Mouse (Mus musculus): ENCODE results near the gene Dmrta2.

The Dmrta2 gene

GRCm38 (mm10) chr4:109977148-109978067 lies at the start of gene Dmrta2:
TSS of gene Dmrta2 (plus strand) at chr4:109978053.
- peak; percentile 54 for DNase-seq

DNA sequence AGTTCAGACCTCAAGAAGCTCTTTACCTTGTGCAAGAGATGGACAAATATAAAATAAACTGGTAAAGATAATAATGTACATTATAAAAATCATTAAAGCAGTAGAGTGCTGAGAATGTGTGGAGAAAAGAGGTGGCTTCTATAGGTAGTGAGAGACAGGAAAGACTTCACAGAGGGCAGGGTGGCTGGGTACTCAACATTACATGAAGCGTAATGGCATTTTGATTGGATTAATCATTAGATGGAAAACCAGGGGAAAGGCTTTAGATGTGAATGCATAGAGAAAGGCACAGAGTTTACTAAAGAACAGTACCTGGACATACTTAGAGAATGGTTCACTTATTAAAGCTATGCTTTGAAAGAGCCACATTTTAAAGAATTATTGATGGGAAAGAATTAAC lies 48.8 kb upstream of the Dmrta2 start:
- DNase-seq = no peak

- no peak for DNase-seq
Measured at GRCm38 (mm10) chr4:109930445-109930844, 47.4 kb upstream of the Dmrta2 start.

DNA sequence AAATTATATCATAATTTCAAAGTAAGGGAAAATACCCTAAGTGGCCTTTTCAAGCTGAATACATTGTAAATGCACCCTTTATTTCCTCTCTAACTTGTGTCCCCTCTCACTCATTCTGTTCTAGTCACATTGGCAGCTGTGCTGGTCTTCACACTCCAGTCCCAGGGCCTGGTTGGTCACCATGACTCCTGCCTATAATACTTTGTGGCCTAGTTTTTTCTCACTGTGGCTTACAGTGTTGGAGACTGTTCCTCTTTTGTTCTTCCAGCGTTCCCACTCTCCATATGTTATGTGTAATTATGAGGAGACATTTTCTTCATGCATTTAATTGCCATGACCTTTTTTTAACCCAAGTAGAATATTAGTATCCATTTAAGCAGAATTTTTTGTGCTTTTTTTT lies 46.9 kb upstream of the Dmrta2 start:
- no peak for DNase-seq

DNA sequence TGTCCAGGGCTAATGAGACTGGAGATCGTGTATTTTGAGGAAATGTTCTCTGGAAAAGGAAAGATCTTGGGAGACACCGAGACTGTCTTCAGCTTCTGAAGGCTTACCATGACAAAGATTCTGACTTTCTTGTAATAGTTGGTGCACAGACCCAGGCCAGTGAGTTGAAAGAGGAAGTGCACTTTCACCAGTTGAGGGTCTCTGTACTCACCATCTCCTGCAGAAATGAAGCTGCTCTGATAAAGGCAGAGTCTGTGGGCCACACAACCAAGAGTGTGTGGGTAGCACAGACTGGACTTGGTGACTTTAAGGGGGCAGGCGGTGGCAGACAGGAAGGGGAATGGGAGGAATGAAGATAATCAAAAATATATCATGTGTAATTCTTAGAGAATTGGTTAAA lies 41.3 kb upstream of the Dmrta2 start:
- DNase-seq = no peak

GRCm38 (mm10) chr4:109939291-109939690 lies 38.6 kb upstream of the Dmrta2 start:
- DNase-seq = no peak

DNA sequence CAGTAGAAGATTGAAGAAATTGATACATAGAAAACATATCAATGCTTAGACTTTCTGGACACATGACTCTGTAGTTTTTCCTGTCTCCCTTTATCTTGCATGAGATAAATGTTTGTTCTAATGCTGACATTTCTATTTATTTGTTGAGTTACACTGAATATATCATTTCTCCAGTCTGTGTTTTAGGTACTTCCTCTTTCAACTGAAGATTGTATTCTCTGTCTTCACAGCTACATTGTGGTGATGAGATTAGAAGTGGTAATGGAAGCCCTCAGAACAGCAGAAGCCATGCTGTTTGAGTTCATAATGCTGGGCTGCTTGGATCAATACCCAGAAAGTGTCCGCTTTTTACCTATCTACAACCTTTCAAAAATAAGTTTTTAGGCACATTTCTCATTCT lies 32.3 kb upstream of the Dmrta2 start:
- no peak for DNase-seq

GRCm38 (mm10) chr4:109949307-109949706 lies 28.5 kb upstream of the Dmrta2 start:
- no peak for DNase-seq

DNA sequence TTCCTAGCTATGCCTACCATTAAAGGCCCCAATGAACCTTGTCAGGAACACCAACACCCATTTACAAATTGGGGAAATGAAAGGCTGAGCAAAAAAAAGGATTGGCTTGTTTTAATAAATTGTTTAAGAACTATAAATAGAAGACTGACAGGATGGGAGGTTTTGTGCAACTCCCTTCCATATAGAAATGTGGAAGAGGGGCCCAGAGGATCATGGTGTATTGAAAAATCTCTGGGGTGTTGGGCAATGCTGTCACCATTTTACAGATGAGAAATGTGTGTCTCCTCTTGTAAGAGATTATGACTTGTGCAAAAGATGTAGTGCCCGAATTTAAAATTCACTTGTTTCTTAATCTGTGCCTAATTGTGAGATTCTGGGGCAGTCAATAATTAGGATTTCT lies 24.3 kb upstream of the Dmrta2 start:
- DNase-seq = no peak

DNA sequence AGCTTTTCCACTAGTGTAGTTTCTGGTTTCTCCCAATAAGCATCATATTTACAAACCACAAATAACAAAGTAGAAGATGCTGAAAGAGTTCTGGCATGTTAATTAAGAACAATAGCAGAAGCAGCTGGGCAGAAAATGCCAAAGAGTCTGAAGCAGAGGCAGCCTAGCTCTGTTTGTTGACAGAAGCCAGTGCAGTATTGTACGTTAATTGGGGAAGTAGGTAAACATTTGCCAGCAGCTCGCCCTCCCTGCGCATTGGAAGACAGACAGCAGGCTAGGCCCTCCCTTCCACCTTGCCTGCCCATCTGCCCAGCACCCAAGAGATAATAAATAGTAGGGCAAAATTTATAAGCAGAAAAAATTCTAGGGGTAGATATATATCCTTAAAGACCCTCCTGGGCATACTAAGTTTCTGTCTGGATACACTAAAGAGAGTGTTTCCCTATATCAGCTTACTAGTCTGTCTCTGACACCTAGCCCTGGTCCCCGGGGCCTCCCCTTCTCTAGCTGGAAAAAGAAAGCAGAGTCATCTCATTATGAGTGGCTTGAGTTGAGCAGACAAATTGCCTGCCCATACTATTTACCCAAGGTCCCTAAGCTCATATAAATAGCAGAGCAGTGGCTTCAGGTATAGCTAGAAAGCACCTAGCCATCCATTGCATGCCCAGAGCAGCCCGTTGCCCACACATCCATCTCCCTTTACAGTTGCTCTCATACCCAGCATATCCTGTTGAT lies 17.5 kb upstream of the Dmrta2 start:
- no peak for DNase-seq

DNA sequence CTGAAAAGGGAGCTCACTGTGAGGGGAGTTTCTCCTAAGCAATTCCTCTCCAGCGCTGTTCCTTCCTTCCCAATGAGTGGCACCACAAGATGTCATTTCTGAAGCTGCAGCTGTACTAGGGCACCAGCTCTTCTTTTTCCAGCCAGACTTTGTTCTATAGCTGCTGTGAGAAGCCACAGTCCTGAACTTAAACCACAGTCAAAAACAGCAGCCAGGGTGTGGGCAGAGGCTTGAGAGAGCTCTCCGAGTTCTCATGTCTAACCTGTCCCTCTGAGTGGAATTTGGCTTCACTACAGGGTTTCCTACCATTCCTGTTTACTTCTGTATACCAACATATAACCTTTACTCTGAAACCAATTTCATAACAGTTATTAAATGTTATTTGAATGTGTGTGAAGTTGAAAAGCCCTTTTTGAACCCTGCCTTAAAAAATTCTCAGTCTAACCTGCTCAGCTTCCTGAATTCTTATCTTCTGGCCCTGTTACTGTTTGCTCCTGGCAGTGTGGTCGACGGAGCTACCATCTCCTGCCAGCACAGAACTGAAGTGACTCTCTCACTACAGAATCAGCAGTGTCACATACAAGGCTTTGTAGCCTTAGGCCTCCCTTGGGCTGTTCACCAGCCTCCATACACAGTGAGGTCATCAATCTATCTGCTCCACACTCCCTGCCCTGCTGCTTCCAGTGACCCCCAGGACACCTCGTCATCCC lies 14.1 kb upstream of the Dmrta2 start:
- DNase-seq = no peak

DNA sequence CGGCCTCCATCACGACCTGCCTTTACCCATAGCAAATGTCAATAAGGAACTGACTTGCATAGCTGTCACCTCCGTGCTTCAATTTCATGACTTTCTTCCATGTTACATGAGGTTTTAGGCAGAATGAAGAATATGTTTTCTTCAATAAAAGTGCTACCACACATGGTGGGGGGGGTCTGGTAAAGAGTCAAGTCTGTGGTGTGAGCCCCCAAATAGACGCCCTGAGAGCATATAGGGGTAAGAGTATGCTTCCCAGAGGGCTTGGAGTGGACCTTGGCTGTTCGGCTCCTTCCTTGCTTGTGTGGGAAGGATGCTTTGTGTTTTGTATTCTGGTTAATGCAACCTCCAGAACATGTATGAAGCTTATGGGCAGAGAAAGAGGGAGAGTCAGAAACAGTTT lies 8.3 kb upstream of the Dmrta2 start:
- no peak for DNase-seq

GRCm38 (mm10) chr4:109973991-109974654 lies 3.7 kb upstream of the Dmrta2 start:
- DNase-seq = no peak

- DNase-seq = no peak
Measured at GRCm38 (mm10) chr4:109974655-109975380, 3.0 kb upstream of the Dmrta2 start.

DNA sequence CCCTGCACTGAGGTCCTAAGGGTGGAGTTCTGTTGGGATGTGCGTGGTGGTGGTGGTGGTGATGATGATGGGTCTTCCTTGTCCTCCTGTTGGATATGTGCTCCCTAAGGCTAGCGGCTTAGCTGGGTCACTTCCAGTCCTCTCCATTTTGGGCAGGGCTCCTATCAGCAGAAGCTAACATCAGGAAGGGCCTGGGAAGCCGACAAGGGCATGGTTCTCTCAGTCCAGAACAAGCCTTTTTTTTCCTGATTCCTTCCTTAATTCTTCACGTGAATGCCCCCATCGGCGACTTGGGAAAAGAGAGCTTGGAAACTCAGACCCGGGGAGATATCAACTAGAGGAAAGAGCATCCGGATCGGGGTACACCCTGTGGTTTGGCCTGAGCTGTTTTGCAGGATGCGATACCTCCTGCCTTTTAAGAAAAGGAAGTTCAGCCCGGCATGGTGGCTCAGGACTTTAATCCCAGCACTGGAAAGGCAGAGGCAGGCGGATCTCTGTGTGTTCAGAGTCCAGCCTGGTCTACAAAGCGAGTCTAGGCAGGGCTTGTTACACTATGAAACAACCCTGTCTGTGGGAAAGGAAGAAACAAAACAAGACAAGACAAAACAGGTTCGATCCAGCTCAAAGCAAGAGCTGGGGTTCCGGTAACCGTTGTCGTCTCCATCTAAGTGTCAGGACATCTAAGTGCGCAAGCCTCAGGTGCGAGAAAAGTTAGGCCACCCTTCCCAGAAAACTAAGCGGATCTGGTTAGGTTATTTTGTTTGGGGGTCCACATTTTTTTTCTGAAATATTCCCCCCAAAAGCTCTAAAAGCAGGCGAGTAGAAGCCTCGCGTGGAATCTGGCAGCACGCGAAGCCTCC lies 2.2 kb upstream of the Dmrta2 start:
- no peak for DNase-seq

- no peak for DNase-seq
Measured at GRCm38 (mm10) chr4:109976273-109977147, 1.3 kb upstream of the Dmrta2 start.

- DNase-seq = no peak
Measured at GRCm38 (mm10) chr4:109978068-109978857, 410 bp downstream of the Dmrta2 start.

GRCm38 (mm10) chr4:109978858-109979340 lies 1.0 kb downstream of the Dmrta2 start:
- DNase-seq = no peak
